In the genomic region with DNA sequence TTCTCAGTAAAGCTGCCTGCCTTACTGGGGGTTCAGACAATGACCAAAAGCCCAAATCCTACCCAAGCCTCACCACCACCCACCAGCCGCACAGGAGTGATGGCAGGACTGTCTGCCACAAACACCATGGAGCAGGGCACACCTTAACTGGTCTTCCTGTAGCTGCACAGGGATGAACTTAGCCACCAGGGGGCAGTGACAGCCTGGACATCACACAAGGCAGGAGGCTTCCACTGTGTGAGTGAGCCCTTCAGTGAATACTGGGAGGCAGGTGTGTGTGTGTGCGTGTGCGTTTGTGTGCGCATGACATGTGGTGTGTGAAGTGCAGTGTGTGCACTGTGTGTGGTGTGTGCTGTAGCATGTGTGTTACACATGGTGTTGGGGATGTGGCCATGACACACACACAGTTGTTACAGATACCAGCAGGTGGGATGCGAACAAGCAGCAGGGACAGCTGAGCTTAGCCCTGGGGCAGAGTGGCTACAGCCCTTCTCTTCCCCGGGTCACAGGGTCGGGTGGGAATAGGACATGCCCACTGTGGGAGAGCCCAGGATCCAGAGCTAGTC, we compare ENCODE assay signal across 8 mouse cellular contexts. TPM values are rescaled to one million over a fixed set of nuclear protein-coding genes. Genes with fewer than 3 reads are reported as not detected.
DNase-seq lines count a peak whose midpoint lies in the region; ATAC-seq lines count a peak whose summit lies in the region.

No protein-coding gene starts in this region.

- H3K4me3 ChIP-seq in forebrain, embryonic 15.5 days: no peak overlapping the region
- no peak overlapping the region for H3K4me3 ChIP-seq in neural tube, embryonic 15.5 days (replicated peaks)

- peak overlapping the region; percentile 81 for H3K27ac ChIP-seq in forebrain, embryonic 15.5 days (replicated peaks)
- peak overlapping the region; percentile 45 for H3K27ac ChIP-seq in neural tube, embryonic 15.5 days (replicated peaks)

- peaks cover 70% of the 10 kb centered on the region for H3K36me3 ChIP-seq in forebrain, embryonic 15.5 days
- H3K36me3 ChIP-seq in neural tube, embryonic 15.5 days: peaks cover 81% of the 10 kb centered on the region

- H3K4me2 ChIP-seq in forebrain, embryonic 15.5 days (replicated peaks): no peak overlapping the region
- H3K4me2 ChIP-seq in neural tube, embryonic 15.5 days: no peak overlapping the region

- H3K4me1 ChIP-seq in forebrain, embryonic 15.5 days: peaks cover 18% of the 10 kb centered on the region
- peaks cover 27% of the 10 kb centered on the region for H3K4me1 ChIP-seq in neural tube, embryonic 15.5 days

- no peak overlapping the region for H3K9ac ChIP-seq in forebrain, embryonic 15.5 days (replicated peaks)
- H3K9ac ChIP-seq in neural tube, embryonic 15.5 days (replicated peaks): no peak overlapping the region

- WGBS in forebrain, embryonic 15.5 days: 81% methylated on average over 7 of the region's 7 CpGs
- WGBS in neural tube, embryonic 15.5 days: 76% methylated on average over 7 of the region's 7 CpGs

- ATAC-seq in CD4-positive, CD25-positive, alpha-beta regulatory T cell, adult 4 months: peak; percentile 91
- ATAC-seq in cerebellum, adult (ENCODE audit: insufficient number of reproducible peaks, low FRiP score, low TSS enrichment): 0 out of 2 replicates have a peak, but pooled peaks have one; percentile 64
- peak; percentile 72 for ATAC-seq in forebrain, embryonic 15.5 days (replicated peaks)
- ATAC-seq in neural tube, embryonic 15.5 days (ENCODE audit: low FRiP score): peak; percentile 61; the same call in 1 of the 2 replicates

- no peaks in the 10 kb centered on the region for H3K27me3 ChIP-seq in forebrain, embryonic 15.5 days
- no peaks in the 10 kb centered on the region for H3K27me3 ChIP-seq in neural tube, embryonic 15.5 days (replicated peaks)

- peak; percentile 36 for DNase-seq in heart, postnatal 25 days (ENCODE audit: low spot score)
- DNase-seq in layer of hippocampus, adult 11-12 months (ENCODE audit: low spot score): peak; percentile 89
- DNase-seq in lung, adult 18-20 months: peak; percentile 80 to 84
- DNase-seq in testis, postnatal 10 days (ENCODE audit: low spot score): peak; percentile 89

- intact Hi-C loops in heart, postnatal 25 days (cut with DNase I): loop anchor here (2.0 to 10.0 kb wide), 3 partner anchors 40 to 267 kb away; a partner anchor contains a TSS

- no peaks in the 10 kb centered on the region for H3K9me3 ChIP-seq in forebrain, embryonic 15.5 days
- H3K9me3 ChIP-seq in neural tube, embryonic 15.5 days (replicated peaks): no peaks in the 10 kb centered on the region

RNA-seq across cellular contexts. Expression of a gene that starts 22.4 kb away (rescaled TPM):
- polyA plus RNA-seq in CD4-positive, CD25-positive, alpha-beta regulatory T cell, adult 4 months (2017; shearing (Covaris generic)): under 1 TPM in 1 of 2 experiments, not detected in 1; 0.31 TPM
- 0.43 and 0.50 TPM in 2 replicates for polyA plus RNA-seq in forebrain, embryonic 15.5 days (2015; fragmentation: Nextera tagmentation; extraction: Ambion mirVana)
- total RNA-seq in heart, postnatal 25 days (2021): not detected
- 0.41 and 0.49 TPM in 2 replicates for polyA plus RNA-seq in neural tube, embryonic 15.5 days (2015; fragmentation: Nextera tagmentation; extraction: Ambion mirVana)

RNA-seq across cellular contexts. Expression of a gene that starts 23.5 kb away (rescaled TPM):
- under 1 TPM in 1 of 2 experiments, not detected in 1; 0.12 TPM for polyA plus RNA-seq in CD4-positive, CD25-positive, alpha-beta regulatory T cell, adult 4 months (2017; shearing (Covaris generic))
- not detected in 2 replicates for polyA plus RNA-seq in forebrain, embryonic 15.5 days (2015; fragmentation: Nextera tagmentation; extraction: Ambion mirVana)
- not detected for total RNA-seq in heart, postnatal 25 days (2021)
- polyA plus RNA-seq in neural tube, embryonic 15.5 days (2015; fragmentation: Nextera tagmentation; extraction: Ambion mirVana): not detected in 2 replicates

RNA-seq across cellular contexts. Expression of a gene that starts 37.5 kb away (rescaled TPM):
- 1 to 10 TPM; 4.5 to 7.0 TPM for polyA plus RNA-seq in CD4-positive, CD25-positive, alpha-beta regulatory T cell, adult 4 months (2017; shearing (Covaris generic))
- 88.4 and 91.1 TPM in 2 replicates for polyA plus RNA-seq in forebrain, embryonic 15.5 days (2015; fragmentation: Nextera tagmentation; extraction: Ambion mirVana)
- total RNA-seq in heart, postnatal 25 days (2021): 10 to 100 TPM; 21.6 to 21.8 TPM
- polyA plus RNA-seq in neural tube, embryonic 15.5 days (2015; fragmentation: Nextera tagmentation; extraction: Ambion mirVana): 69.0 and 74.9 TPM in 2 replicates

Comparison
In these comparisons a context has a peak if more than half of its experiments do, and no peak if none do; other contexts are left out.
1. DNase-seq: peak in every context shown above with its lines; median percentile 89 in layer of hippocampus, adult 11-12 months; 89 in testis, postnatal 10 days; 82 in lung, adult 18-20 months; 36 in heart, postnatal 25 days.